Mouse (Mus musculus): ENCODE measurements at regions not wholly inside any gene's neighbourhood (a gene's known extent, or its start where the extent isn't known, plus 50 kb on each side); places are given as distances from the start of the nearest gene placed in this dataset.
A peak's percentile ranks its signal among the peaks of the same experiment; 100 is the strongest.

- H3K27me3 ChIP-seq (ENCODE audit: control insufficient read depth, insufficient read depth, low read length): 0 out of 2 replicates have a peak, but pooled peaks cover 2% of the 10 kb centered on the region
- H3K9ac ChIP-seq (ENCODE audit: low read depth, low read length): peak overlapping the region; percentile 83
- no peaks in the 10 kb centered on the region for H3K36me3 ChIP-seq (ENCODE audit: control insufficient read depth, insufficient read depth, low read length)
- no peaks in the 10 kb centered on the region for H3K9me3 ChIP-seq (replicated peaks; ENCODE audit: control insufficient read depth, low read length)
- peaks cover 44% of the 10 kb centered on the region for H3K4me1 ChIP-seq (ENCODE audit: control insufficient read depth, insufficient read depth, low read length)
- ATAC-seq (replicated peaks; ENCODE audit: insufficient number of reproducible peaks, low FRiP score, low TSS enrichment): peak; percentile 67
- peak overlapping the region; percentile 94 for H3K4me2 ChIP-seq
- H3K27ac ChIP-seq (ENCODE audit: low read depth, low read length): peak overlapping the region; percentile 94
- 3% methylated on average over 64 of the region's 64 CpGs for WGBS (ENCODE audit: insufficient replicate concordance)
- H3K4me3 ChIP-seq (ENCODE audit: low read depth, low read length): peak overlapping the region; percentile 51
Measured at GRCm38 (mm10) chr17:83276000-83276891, 61.2 kb downstream of the Pkdcc start.

GRCm38 (mm10) chr17:83277117-83277947 is 62.2 kb downstream of the Pkdcc start:
- Histone ChIP-seq H3K9me3 (replicated peaks; ENCODE audit: control insufficient read depth, low read length) (no peaks in the 10 kb centered on the region), H3K4me2 (peak overlapping the region; percentile 94), H3K9ac (ENCODE audit: low read depth, low read length) (peak overlapping the region; percentile 36), H3K27ac (ENCODE audit: low read depth, low read length) (peak overlapping the region; percentile 94), H3K4me1 (ENCODE audit: control insufficient read depth, insufficient read depth, low read length) (peaks cover 44% of the 10 kb centered on the region), H3K36me3 (ENCODE audit: control insufficient read depth, insufficient read depth, low read length) (no peaks in the 10 kb centered on the region), H3K4me3 (ENCODE audit: low read depth, low read length) (peak overlapping the region; percentile 20; the same call in 1 of the 2 replicates), H3K27me3 (ENCODE audit: control insufficient read depth, insufficient read depth, low read length) (0 out of 2 replicates have a peak, but pooled peaks cover 2% of the 10 kb centered on the region)
- peak; percentile 51 for ATAC-seq (replicated peaks; ENCODE audit: insufficient number of reproducible peaks, low FRiP score, low TSS enrichment)
- WGBS (ENCODE audit: insufficient replicate concordance): 13% methylated on average over 26 of the region's 26 CpGs

GRCm38 (mm10) chr17:83277948-83278924 is 63.1 kb downstream of the Pkdcc start:
- Histone ChIP-seq H3K27me3 (ENCODE audit: control insufficient read depth, insufficient read depth, low read length) (no peaks in the 10 kb centered on the region), H3K4me1 (ENCODE audit: control insufficient read depth, insufficient read depth, low read length) (peaks cover 42% of the 10 kb centered on the region), H3K36me3 (ENCODE audit: control insufficient read depth, insufficient read depth, low read length) (no peaks in the 10 kb centered on the region), H3K4me2 (peak overlapping the region; percentile 94), H3K9ac (ENCODE audit: low read depth, low read length) (peak overlapping the region; percentile 36), H3K27ac (ENCODE audit: low read depth, low read length) (peak overlapping the region; percentile 94), H3K4me3 (ENCODE audit: low read depth, low read length) (peak overlapping the region; percentile 20; the same call in 1 of the 2 replicates), H3K9me3 (replicated peaks; ENCODE audit: control insufficient read depth, low read length) (no peaks in the 10 kb centered on the region)
- 53% methylated on average over 14 of the region's 14 CpGs for WGBS (ENCODE audit: insufficient replicate concordance)
- no peak for ATAC-seq (replicated peaks; ENCODE audit: insufficient number of reproducible peaks, low FRiP score, low TSS enrichment)

GRCm38 (mm10) chr17:83283328-83283727 is 67.4 kb upstream of the Eml4 start:
- Histone ChIP-seq H3K27me3 (ENCODE audit: control insufficient read depth, insufficient read depth, low read length) (no peaks in the 10 kb centered on the region), H3K4me2 (no peak overlapping the region), H3K4me3 (ENCODE audit: low read depth, low read length) (no peak overlapping the region), H3K4me1 (ENCODE audit: control insufficient read depth, insufficient read depth, low read length) (peaks cover 16% of the 10 kb centered on the region), H3K9ac (ENCODE audit: low read depth, low read length) (no peak overlapping the region), H3K36me3 (ENCODE audit: control insufficient read depth, insufficient read depth, low read length) (no peaks in the 10 kb centered on the region), H3K9me3 (replicated peaks; ENCODE audit: control insufficient read depth, low read length) (no peaks in the 10 kb centered on the region), H3K27ac (ENCODE audit: low read depth, low read length) (no peak overlapping the region)
- WGBS (ENCODE audit: insufficient replicate concordance): 80% methylated on average over 3 of the region's 3 CpGs
- ATAC-seq (replicated peaks; ENCODE audit: insufficient number of reproducible peaks, low FRiP score, low TSS enrichment): no peak

- Histone ChIP-seq H3K4me2 (peak overlapping the region; percentile 51), H3K27me3 (ENCODE audit: control insufficient read depth, insufficient read depth, low read length) (no peaks in the 10 kb centered on the region), H3K4me3 (ENCODE audit: low read depth, low read length) (no peak overlapping the region), H3K9ac (ENCODE audit: low read depth, low read length) (peak overlapping the region; percentile 59), H3K27ac (ENCODE audit: low read depth, low read length) (peak overlapping the region; percentile 58; the same call in 1 of the 2 replicates), H3K36me3 (ENCODE audit: control insufficient read depth, insufficient read depth, low read length) (no peaks in the 10 kb centered on the region), H3K4me1 (ENCODE audit: control insufficient read depth, insufficient read depth, low read length) (peaks cover 4% of the 10 kb centered on the region), H3K9me3 (replicated peaks; ENCODE audit: control insufficient read depth, low read length) (no peaks in the 10 kb centered on the region)
- 0 out of 2 replicates have a peak, but pooled peaks have one; percentile 46 for ATAC-seq (replicated peaks; ENCODE audit: insufficient number of reproducible peaks, low FRiP score, low TSS enrichment)
- 43% methylated on average over 6 of the region's 6 CpGs for WGBS (ENCODE audit: insufficient replicate concordance)
Measured at GRCm38 (mm10) chr17:83287381-83288142, 63.2 kb upstream of the Eml4 start.

- no peaks in the 10 kb centered on the region for H3K27me3 ChIP-seq (ENCODE audit: control insufficient read depth, insufficient read depth, low read length)
- H3K9me3 ChIP-seq (replicated peaks; ENCODE audit: control insufficient read depth, low read length): no peaks in the 10 kb centered on the region
- no peak overlapping the region for H3K4me3 ChIP-seq (ENCODE audit: low read depth, low read length)
- H3K4me2 ChIP-seq: peak overlapping the region; percentile 51
- 0 out of 2 replicates have a peak overlapping the region, but pooled peaks have one; percentile 47 for H3K27ac ChIP-seq (ENCODE audit: low read depth, low read length)
- peaks cover 4% of the 10 kb centered on the region for H3K4me1 ChIP-seq (ENCODE audit: control insufficient read depth, insufficient read depth, low read length)
- 6% methylated on average over 7 of the region's 7 CpGs for WGBS (ENCODE audit: insufficient replicate concordance)
- H3K36me3 ChIP-seq (ENCODE audit: control insufficient read depth, insufficient read depth, low read length): no peaks in the 10 kb centered on the region
- H3K9ac ChIP-seq (ENCODE audit: low read depth, low read length): peak overlapping the region; percentile 59
- ATAC-seq (replicated peaks; ENCODE audit: insufficient number of reproducible peaks, low FRiP score, low TSS enrichment): peak; percentile 69
Measured at GRCm38 (mm10) chr17:83288143-83288492, 62.6 kb upstream of the Eml4 start.

- Histone ChIP-seq H3K27ac (ENCODE audit: low read depth, low read length) (peak overlapping the region; percentile 58), H3K9ac (ENCODE audit: low read depth, low read length) (no peak overlapping the region), H3K27me3 (ENCODE audit: control insufficient read depth, insufficient read depth, low read length) (no peaks in the 10 kb centered on the region), H3K4me2 (peak overlapping the region; percentile 53), H3K36me3 (ENCODE audit: control insufficient read depth, insufficient read depth, low read length) (no peaks in the 10 kb centered on the region), H3K4me1 (ENCODE audit: control insufficient read depth, insufficient read depth, low read length) (peaks cover 8% of the 10 kb centered on the region), H3K4me3 (ENCODE audit: low read depth, low read length) (no peak overlapping the region; the same call in 1 of the 2 replicates), H3K9me3 (replicated peaks; ENCODE audit: control insufficient read depth, low read length) (no peaks in the 10 kb centered on the region)
- no peak for ATAC-seq (replicated peaks; ENCODE audit: insufficient number of reproducible peaks, low FRiP score, low TSS enrichment)
- 37% methylated on average over 13 of the region's 13 CpGs for WGBS (ENCODE audit: insufficient replicate concordance)
Measured at GRCm38 (mm10) chr17:83295526-83296238, 55.0 kb upstream of the Eml4 start.

Data from heart, embryonic 11.5 days (tissue).